Mouse (Mus musculus): ENCODE measurements around the gene Scmh1. TPM values are rescaled to one million over a fixed set of nuclear protein-coding genes. Genes with fewer than 3 reads are reported as not detected.

Gene Scmh1
- polyA plus RNA-seq, 1 experiment from 2014 or later: 71.4 TPM

Other genes with a start within 250 kb of the Scmh1 start
- 0.42 and 0.47 TPM in 2 replicates for gene Edn2, start 244.1 kb upstream of the Scmh1 start, polyA plus RNA-seq (2015; fragmentation: Nextera tagmentation; extraction: Ambion mirVana)
- gene Foxo6, start 117.9 kb upstream of the Scmh1 start, polyA plus RNA-seq (2015; fragmentation: Nextera tagmentation; extraction: Ambion mirVana): 0.11 and 0.12 TPM in 2 replicates
- 0.08 and 0.11 TPM in 2 replicates for gene Slfnl1, start 127.0 kb downstream of the Scmh1 start, polyA plus RNA-seq (2015; fragmentation: Nextera tagmentation; extraction: Ambion mirVana)
- 87.7 and 98.9 TPM in 2 replicates for gene Ctps, start 165.0 kb downstream of the Scmh1 start, polyA plus RNA-seq (2015; fragmentation: Nextera tagmentation; extraction: Ambion mirVana)
- gene Gm8439, start 183.5 kb downstream of the Scmh1 start, polyA plus RNA-seq (2015; fragmentation: Nextera tagmentation; extraction: Ambion mirVana): 0.42 TPM in 1 of 2 replicates, not detected in the other

All from heart, embryonic 16.5 days (tissue).